7 mouse cellular contexts compared by ENCODE assay signal in the genomic region with DNA sequence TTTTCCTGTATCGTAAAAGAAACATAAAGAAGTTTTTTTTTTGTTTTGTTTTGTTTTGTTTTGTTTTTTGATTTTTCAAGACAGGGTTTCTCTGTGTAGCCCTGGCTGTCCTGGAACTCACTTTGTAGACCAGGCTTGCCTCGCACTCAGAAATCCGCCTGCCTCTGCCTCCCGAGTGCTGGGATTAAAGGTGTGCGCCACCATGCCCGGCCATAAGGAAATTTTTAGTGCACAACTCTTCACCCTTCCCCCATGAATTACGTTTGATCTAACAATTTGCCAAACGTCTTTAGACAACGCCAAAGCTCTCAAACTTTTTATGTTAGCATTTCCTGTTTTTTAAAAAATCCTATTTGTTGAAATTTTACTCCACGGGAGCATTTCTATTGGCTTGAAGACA. TPM values are rescaled to one million over a fixed set of nuclear protein-coding genes. Genes with fewer than 3 reads are reported as not detected.
DNase-seq lines count a peak whose midpoint lies in the region; ATAC-seq and TF ChIP-seq lines count a peak whose summit lies in the region.
"Not testable (repeated sequence)": the region's sequence is repeated elsewhere in the genome, so short reads cannot be mapped to it uniquely, and the experiment has no call there.

No protein-coding gene starts in this region.

- TF ChIP-seq POLR2A in limb, embryonic 14.5 days (IDR thresholded peaks at IDR 0.05; ENCODE audit: borderline replicate concordance, extremely low read depth, insufficient read depth, insufficient read length): not testable (repeated sequence)

- peak overlapping the region; percentile 99 for H3K27ac ChIP-seq in brown adipose tissue, adult 24 weeks (replicated peaks; ENCODE audit: low read depth, low read length)
- H3K27ac ChIP-seq in forebrain, embryonic 11.5 days (ENCODE audit: low read depth, low read length): peak overlapping the region; percentile 99
- H3K27ac ChIP-seq in heart, embryonic 14.5 days (replicated peaks in 1 of 2; ENCODE audit: control insufficient read depth in 1 of 2, insufficient read depth in 1 of 2, low read depth in 2 of 2, low read length in 2 of 2): peak overlapping the region; percentile 48 to 100
- H3K27ac ChIP-seq in intestine, embryonic 16.5 days (ENCODE audit: low read length): peak overlapping the region; percentile 99
- H3K27ac ChIP-seq in limb, embryonic 14.5 days (replicated peaks; ENCODE audit: low read depth, low read length): peak overlapping the region; percentile 97; the same call in 1 of the 2 replicates
- H3K27ac ChIP-seq in neural tube, embryonic 13.5 days (replicated peaks): peak overlapping the region; percentile 99

- not testable (repeated sequence) for H3K4me2 ChIP-seq in forebrain, embryonic 11.5 days (ENCODE audit: low read depth, low read length, severe bottlenecking)
- peak overlapping the region; percentile 92 for H3K4me2 ChIP-seq in heart, embryonic 14.5 days (ENCODE audit: low read length)
- H3K4me2 ChIP-seq in intestine, embryonic 16.5 days (ENCODE audit: low read depth, low read length): peak overlapping the region; percentile 43
- H3K4me2 ChIP-seq in limb, embryonic 14.5 days (replicated peaks; ENCODE audit: low read depth, low read length, severe bottlenecking): peak overlapping the region; percentile 77
- peak overlapping the region; percentile 87 for H3K4me2 ChIP-seq in neural tube, embryonic 13.5 days

- H3K9me3 ChIP-seq in forebrain, embryonic 11.5 days (ENCODE audit: control insufficient read depth, low read length); heart, embryonic 14.5 days (ENCODE audit: control insufficient read depth, low read length); intestine, embryonic 16.5 days (ENCODE audit: control insufficient read depth, low read length); limb, embryonic 14.5 days (ENCODE audit: control insufficient read depth, low read length); neural tube, embryonic 13.5 days: not testable (repeated sequence)

- not testable (repeated sequence) for H3K27me3 ChIP-seq in forebrain, embryonic 11.5 days (ENCODE audit: control insufficient read depth, insufficient read depth, low read length); heart, embryonic 14.5 days (ENCODE audit: control insufficient read depth, insufficient read depth, low read length); intestine, embryonic 16.5 days (replicated peaks; ENCODE audit: control insufficient read depth, insufficient read depth, low read length); limb, embryonic 14.5 days (ENCODE audit: control insufficient read depth, insufficient read depth, low read length); neural tube, embryonic 13.5 days

- H3K4me1 ChIP-seq in brown adipose tissue, adult 24 weeks (ENCODE audit: control insufficient read depth, insufficient read depth, insufficient read length, low read length); forebrain, embryonic 11.5 days (replicated peaks; ENCODE audit: control insufficient read depth, insufficient read depth, low read length): not testable (repeated sequence)
- H3K4me1 ChIP-seq in heart, embryonic 14.5 days (ENCODE audit: control insufficient read depth in 2 of 2, insufficient read depth in 2 of 2, low read length in 2 of 2): peaks cover 11 to 27% of the 10 kb centered on the region in 2 experiments
- H3K4me1 ChIP-seq in intestine, embryonic 16.5 days (ENCODE audit: control insufficient read depth, insufficient read depth, low read length): peaks cover 31% of the 10 kb centered on the region
- H3K4me1 ChIP-seq in limb, embryonic 14.5 days (ENCODE audit: control insufficient read depth, insufficient read depth, low read length): peaks cover 19% of the 10 kb centered on the region
- peaks cover 56% of the 10 kb centered on the region for H3K4me1 ChIP-seq in neural tube, embryonic 13.5 days (replicated peaks)

- WGBS in forebrain, embryonic 11.5 days: 51% methylated on average over 10 of the region's 10 CpGs
- WGBS in heart, embryonic 14.5 days: 48% methylated on average over 10 of the region's 10 CpGs
- WGBS in intestine, embryonic 16.5 days: 41% methylated on average over 10 of the region's 10 CpGs
- 46% methylated on average over 10 of the region's 10 CpGs for WGBS in limb, embryonic 14.5 days
- WGBS in neural tube, embryonic 13.5 days: 57% methylated on average over 10 of the region's 10 CpGs

- H3K9ac ChIP-seq in forebrain, embryonic 11.5 days (ENCODE audit: low read length); intestine, embryonic 16.5 days (ENCODE audit: low read depth, low read length); limb, embryonic 14.5 days (ENCODE audit: low read depth, low read length, severe bottlenecking): not testable (repeated sequence)
- peak overlapping the region; percentile 0; the same call in 1 of the 2 replicates for H3K9ac ChIP-seq in heart, embryonic 14.5 days (ENCODE audit: low read length)
- H3K9ac ChIP-seq in neural tube, embryonic 13.5 days: peak overlapping the region; percentile 98; the same call in 1 of the 2 replicates

- not testable (repeated sequence) for H3K4me3 ChIP-seq in brown adipose tissue, adult 24 weeks (ENCODE audit: insufficient read depth, low read depth, low read length)
- H3K4me3 ChIP-seq in forebrain, embryonic 11.5 days (ENCODE audit: low read depth, low read length): peak overlapping the region; percentile 98; the same call in 1 of the 2 replicates
- H3K4me3 ChIP-seq in heart, embryonic 14.5 days (ENCODE audit: control insufficient read depth in 1 of 2, insufficient read depth in 1 of 2, low read depth in 1 of 2, low read length in 2 of 2): 0 out of 4 replicates have a peak overlapping the region, but pooled peaks of 1 of the 2 experiments have one; percentile 98
- H3K4me3 ChIP-seq in intestine, embryonic 16.5 days (ENCODE audit: low read length): peak overlapping the region; percentile 98; the same call in 1 of the 2 replicates
- peak overlapping the region; percentile 98 for H3K4me3 ChIP-seq in limb, embryonic 14.5 days (replicated peaks; ENCODE audit: low read length)
- H3K4me3 ChIP-seq in neural tube, embryonic 13.5 days: peak overlapping the region; percentile 99

- not testable (repeated sequence) for ATAC-seq in forebrain, embryonic 11.5 days (replicated peaks; ENCODE audit: low FRiP score); heart, embryonic 14.5 days (ENCODE audit: insufficient number of reproducible peaks, insufficient read depth, low FRiP score, low read depth); intestine, embryonic 16.5 days; limb, embryonic 14.5 days (ENCODE audit: low FRiP score, low read depth); neural tube, embryonic 13.5 days (ENCODE audit: low read depth)

- not testable (repeated sequence) for DNase-seq in forebrain, embryonic 11.5 days (ENCODE audit: low spot score); limb, embryonic 14.5 days (ENCODE audit: low spot score)
- peak; percentile 9 for DNase-seq in lung, postnatal 10 days

- not testable (repeated sequence) for H3K36me3 ChIP-seq in forebrain, embryonic 11.5 days (ENCODE audit: control insufficient read depth, insufficient read depth, low read length)
- peaks cover 51% of the 10 kb centered on the region for H3K36me3 ChIP-seq in heart, embryonic 14.5 days (ENCODE audit: control insufficient read depth, insufficient read depth, low read length)
- H3K36me3 ChIP-seq in intestine, embryonic 16.5 days (ENCODE audit: control insufficient read depth, insufficient read depth, low read length): peaks cover 15% of the 10 kb centered on the region; the same call in 1 of the 2 replicates
- peaks cover 42% of the 10 kb centered on the region for H3K36me3 ChIP-seq in limb, embryonic 14.5 days (ENCODE audit: control insufficient read depth, insufficient read depth, low read length)
- H3K36me3 ChIP-seq in neural tube, embryonic 13.5 days: peaks cover 46% of the 10 kb centered on the region

RNA-seq across cellular contexts. Expression of gene Cfl1, which starts 0.5 kb away (rescaled TPM):
- polyA plus RNA-seq in brown adipose tissue, adult 24 weeks (2012; ENCODE audit: insufficient read depth, insufficient read length, missing spikeins): 324 and 390 TPM in 2 replicates
- 3,238 and 3,452 TPM in 2 replicates for polyA plus RNA-seq in forebrain, embryonic 11.5 days (2014; fragmentation: Nextera tagmentation; extraction: Ambion mirVana)
- polyA plus RNA-seq in heart, embryonic 14.5 days (2014; fragmentation: Nextera tagmentation; extraction: Ambion mirVana): 1,876 and 1,886 TPM in 2 replicates
- polyA plus RNA-seq in intestine, embryonic 16.5 days (2015; fragmentation: Nextera tagmentation; extraction: Ambion mirVana): 2,274 and 2,378 TPM in 2 replicates
- 913 and 966 TPM in 2 replicates for polyA plus RNA-seq in limb, embryonic 14.5 days (2012; rRNA removed)
- polyA plus RNA-seq in limb, embryonic 14.5 days (2014; fragmentation: Nextera tagmentation; extraction: Ambion mirVana): 2,572 and 2,655 TPM in 2 replicates
- 3,494 and 3,643 TPM in 2 replicates for polyA plus RNA-seq in neural tube, embryonic 13.5 days (2015; fragmentation: Nextera tagmentation; extraction: Ambion mirVana)

RNA-seq across cellular contexts. Expression of gene Mus81, which starts 1.5 kb away (rescaled TPM):
- 14.8 and 25.2 TPM in 2 replicates for polyA plus RNA-seq in brown adipose tissue, adult 24 weeks (2012; ENCODE audit: insufficient read depth, insufficient read length, missing spikeins)
- polyA plus RNA-seq in forebrain, embryonic 11.5 days (2014; fragmentation: Nextera tagmentation; extraction: Ambion mirVana): 39.2 and 42.7 TPM in 2 replicates
- polyA plus RNA-seq in heart, embryonic 14.5 days (2014; fragmentation: Nextera tagmentation; extraction: Ambion mirVana): 36.6 and 37.5 TPM in 2 replicates
- polyA plus RNA-seq in intestine, embryonic 16.5 days (2015; fragmentation: Nextera tagmentation; extraction: Ambion mirVana): 32.7 and 36.5 TPM in 2 replicates
- polyA plus RNA-seq in limb, embryonic 14.5 days (2012; rRNA removed): 40.8 and 53.5 TPM in 2 replicates
- 33.9 and 38.7 TPM in 2 replicates for polyA plus RNA-seq in limb, embryonic 14.5 days (2014; fragmentation: Nextera tagmentation; extraction: Ambion mirVana)
- polyA plus RNA-seq in neural tube, embryonic 13.5 days (2015; fragmentation: Nextera tagmentation; extraction: Ambion mirVana): 40.4 and 43.2 TPM in 2 replicates

RNA-seq across cellular contexts. Expression of gene 1700020D05Rik, which starts 13.9 kb away (rescaled TPM):
- polyA plus RNA-seq in brown adipose tissue, adult 24 weeks (2012; ENCODE audit: insufficient read depth, insufficient read length, missing spikeins): 1.1 TPM in 1 of 2 replicates, not detected in the other
- polyA plus RNA-seq in forebrain, embryonic 11.5 days (2014; fragmentation: Nextera tagmentation; extraction: Ambion mirVana): not detected in 2 replicates
- polyA plus RNA-seq in heart, embryonic 14.5 days (2014; fragmentation: Nextera tagmentation; extraction: Ambion mirVana): 0.20 TPM in 2 replicates
- not detected in 2 replicates for polyA plus RNA-seq in intestine, embryonic 16.5 days (2015; fragmentation: Nextera tagmentation; extraction: Ambion mirVana)
- 2.4 and 3.1 TPM in 2 replicates for polyA plus RNA-seq in limb, embryonic 14.5 days (2012; rRNA removed)
- not detected in 2 replicates for polyA plus RNA-seq in limb, embryonic 14.5 days (2014; fragmentation: Nextera tagmentation; extraction: Ambion mirVana)
- not detected in 2 replicates for polyA plus RNA-seq in neural tube, embryonic 13.5 days (2015; fragmentation: Nextera tagmentation; extraction: Ambion mirVana)

RNA-seq across cellular contexts. Expression of gene Efemp2, which starts 16.0 kb away (rescaled TPM):
- polyA plus RNA-seq in brown adipose tissue, adult 24 weeks (2012; ENCODE audit: insufficient read depth, insufficient read length, missing spikeins): 10.1 and 16.1 TPM in 2 replicates
- polyA plus RNA-seq in forebrain, embryonic 11.5 days (2014; fragmentation: Nextera tagmentation; extraction: Ambion mirVana): 49.1 and 50.4 TPM in 2 replicates
- 60.8 and 68.9 TPM in 2 replicates for polyA plus RNA-seq in heart, embryonic 14.5 days (2014; fragmentation: Nextera tagmentation; extraction: Ambion mirVana)
- polyA plus RNA-seq in intestine, embryonic 16.5 days (2015; fragmentation: Nextera tagmentation; extraction: Ambion mirVana): 106 and 112 TPM in 2 replicates
- 239 and 314 TPM in 2 replicates for polyA plus RNA-seq in limb, embryonic 14.5 days (2012; rRNA removed)
- polyA plus RNA-seq in limb, embryonic 14.5 days (2014; fragmentation: Nextera tagmentation; extraction: Ambion mirVana): 193 and 202 TPM in 2 replicates
- 56.9 and 60.8 TPM in 2 replicates for polyA plus RNA-seq in neural tube, embryonic 13.5 days (2015; fragmentation: Nextera tagmentation; extraction: Ambion mirVana)

RNA-seq across cellular contexts. Expression of gene Snx32, which starts 20.6 kb away (rescaled TPM):
- 2.7 and 7.0 TPM in 2 replicates for polyA plus RNA-seq in brown adipose tissue, adult 24 weeks (2012; ENCODE audit: insufficient read depth, insufficient read length, missing spikeins)
- 15.9 and 19.5 TPM in 2 replicates for polyA plus RNA-seq in forebrain, embryonic 11.5 days (2014; fragmentation: Nextera tagmentation; extraction: Ambion mirVana)
- polyA plus RNA-seq in heart, embryonic 14.5 days (2014; fragmentation: Nextera tagmentation; extraction: Ambion mirVana): 16.5 and 17.9 TPM in 2 replicates
- 6.9 and 7.4 TPM in 2 replicates for polyA plus RNA-seq in intestine, embryonic 16.5 days (2015; fragmentation: Nextera tagmentation; extraction: Ambion mirVana)
- polyA plus RNA-seq in limb, embryonic 14.5 days (2012; rRNA removed): 23.6 and 26.0 TPM in 2 replicates
- 9.6 and 10.5 TPM in 2 replicates for polyA plus RNA-seq in limb, embryonic 14.5 days (2014; fragmentation: Nextera tagmentation; extraction: Ambion mirVana)
- polyA plus RNA-seq in neural tube, embryonic 13.5 days (2015; fragmentation: Nextera tagmentation; extraction: Ambion mirVana): 69.9 and 74.3 TPM in 2 replicates
